Mouse (Mus musculus) neural tube, embryonic 10.5 days (tissue): ENCODE data around the gene Ddx58.

Experiments
- DNase-seq: peaks from one replicate; pipeline ENCODE4 v3.0.0-alpha.2; 2017; ENCODE audit warnings: low spot score; ENCODE audit errors: extremely low spot score

Gene Ddx58

DNA sequence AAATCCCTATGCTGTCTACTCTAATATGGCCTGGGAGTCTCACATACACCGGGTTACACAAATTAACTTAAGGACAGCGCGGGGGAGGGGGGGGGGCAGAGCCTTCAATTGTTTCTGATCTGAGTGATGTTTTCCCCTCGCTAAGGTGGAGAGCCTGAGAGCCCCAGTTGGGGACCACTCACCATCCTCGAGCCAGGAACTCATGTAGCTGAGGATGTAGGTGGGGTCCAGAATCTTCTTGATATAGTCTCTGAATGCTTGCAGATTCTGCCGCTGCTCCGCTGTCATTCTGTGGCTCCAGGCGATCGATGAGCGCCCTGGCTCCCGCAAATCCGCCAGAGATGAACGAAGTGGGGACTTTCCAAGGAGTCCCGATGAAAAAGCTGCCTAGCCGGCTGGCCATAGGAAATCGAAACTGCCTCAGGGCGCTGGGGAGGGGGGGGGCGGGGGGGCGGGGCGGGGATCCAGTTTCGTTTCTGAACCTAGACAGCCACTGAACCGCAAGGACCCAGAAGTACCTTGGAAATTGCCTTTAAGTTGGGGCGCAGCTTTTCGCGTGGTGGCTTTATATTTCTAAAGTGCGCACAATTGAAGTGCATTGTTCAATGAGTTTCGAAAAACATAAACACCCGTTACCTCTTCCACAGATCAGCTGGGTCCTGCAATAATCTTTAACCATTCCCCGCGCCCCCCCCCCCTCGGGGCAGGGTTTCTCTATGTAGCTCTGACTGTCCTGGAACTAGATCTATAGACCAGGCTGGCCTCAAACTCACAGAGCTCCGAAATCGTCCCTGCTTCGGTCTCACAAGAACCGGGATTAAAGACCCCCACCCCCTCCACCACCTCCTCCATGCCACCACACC is at the start of gene Ddx58:
Ddx58 (minus strand) TSS at position 420 of the 863 bp plus-strand sequence.
- DNase-seq: peak; percentile 45

DNA sequence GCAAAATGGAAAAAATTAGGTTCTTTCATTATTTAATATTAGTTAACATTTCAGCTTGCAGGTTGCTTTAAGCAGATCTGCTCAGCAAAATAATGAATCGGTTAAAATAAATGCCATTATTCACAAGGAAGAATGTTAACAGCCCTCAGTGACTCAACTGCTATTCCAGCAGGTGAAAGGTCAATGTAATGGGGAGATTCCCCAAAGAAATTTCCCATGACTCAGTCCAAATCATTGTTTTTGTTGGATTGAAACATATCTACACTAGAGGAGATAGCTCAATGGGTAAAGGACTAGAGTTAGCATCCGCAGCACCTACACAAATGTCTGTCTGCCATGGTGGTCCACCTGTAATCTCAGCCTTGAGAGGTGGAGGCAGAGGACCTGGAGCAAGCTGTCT is 49.4 kb upstream of the Ddx58 start:
- DNase-seq: no peak

DNA sequence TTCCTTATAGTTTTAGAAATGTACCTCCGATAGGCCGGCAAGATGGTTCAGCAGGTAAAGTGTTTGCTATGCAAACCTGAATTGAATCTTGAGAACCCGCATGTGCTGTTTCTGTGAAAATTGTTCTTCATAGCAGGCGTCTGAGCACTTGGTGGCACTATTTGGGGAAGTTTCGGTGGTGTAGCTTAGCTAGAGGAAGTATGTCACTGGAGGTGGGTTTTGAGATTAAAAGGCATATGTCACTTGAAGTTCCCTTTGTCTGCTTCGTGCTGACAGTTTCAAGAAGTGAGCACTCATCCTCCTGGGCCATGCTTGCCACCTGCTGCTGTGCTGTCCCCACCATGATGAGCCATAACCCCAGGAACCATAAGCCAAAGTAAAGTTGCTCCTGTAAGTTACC is 47.8 kb upstream of the Ddx58 start:
- DNase-seq: no peak

DNA sequence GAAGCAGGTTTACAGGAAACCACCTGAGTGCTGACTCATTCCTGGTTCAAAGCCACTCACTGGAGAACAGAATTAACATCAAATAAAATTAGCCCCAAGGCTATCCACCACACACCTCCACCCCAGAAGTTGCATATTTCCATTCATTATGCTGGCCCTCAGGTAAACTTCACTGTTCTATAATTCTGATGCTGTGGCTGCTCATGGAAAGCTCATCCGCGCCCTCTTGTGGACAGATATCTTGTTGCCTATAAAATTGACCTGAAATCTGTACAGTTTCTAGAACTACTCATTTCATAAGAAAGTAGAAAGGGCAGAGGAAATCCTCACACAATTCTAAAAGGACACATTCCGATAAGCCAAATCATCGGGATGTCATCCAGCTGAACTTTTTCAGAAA is 46.0 kb upstream of the Ddx58 start:
- peak; percentile 52 for DNase-seq

DNA sequence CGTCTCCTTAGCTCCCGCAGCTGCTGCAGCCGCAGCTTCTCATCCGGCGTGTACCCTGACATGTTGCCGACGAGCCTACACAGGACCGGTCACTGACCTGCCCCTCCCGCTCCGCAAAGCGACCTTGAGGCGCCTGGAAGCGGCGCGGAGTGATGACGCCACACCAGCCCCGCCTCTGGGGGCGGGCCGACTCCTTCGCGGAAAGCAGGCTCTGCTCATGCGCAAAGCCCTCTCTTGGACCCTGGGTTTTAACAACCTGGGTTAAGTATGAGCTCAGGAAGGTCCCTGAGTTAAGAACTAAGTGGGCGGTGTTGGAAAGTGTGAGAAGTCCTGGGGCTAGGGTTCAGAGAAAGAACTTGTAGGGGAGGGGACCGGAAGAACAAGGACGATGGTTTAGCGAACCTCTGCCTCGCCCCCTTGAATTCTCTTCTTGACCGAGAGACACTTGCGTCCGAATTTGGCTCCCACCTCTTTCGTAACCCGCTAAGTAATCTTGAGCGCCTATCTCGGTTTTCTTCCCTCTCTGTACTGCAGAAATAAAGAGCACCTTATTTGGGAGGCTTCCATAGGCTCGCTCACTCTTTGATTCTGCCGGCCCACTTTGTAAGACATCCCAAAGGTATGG is 39.8 kb upstream of the Ddx58 start, which contains the start of gene Ndufb6:
Ndufb6 (minus strand) TSS at position 146 of the 625 bp plus-strand sequence.
- DNase-seq: peak; percentile 99

DNA sequence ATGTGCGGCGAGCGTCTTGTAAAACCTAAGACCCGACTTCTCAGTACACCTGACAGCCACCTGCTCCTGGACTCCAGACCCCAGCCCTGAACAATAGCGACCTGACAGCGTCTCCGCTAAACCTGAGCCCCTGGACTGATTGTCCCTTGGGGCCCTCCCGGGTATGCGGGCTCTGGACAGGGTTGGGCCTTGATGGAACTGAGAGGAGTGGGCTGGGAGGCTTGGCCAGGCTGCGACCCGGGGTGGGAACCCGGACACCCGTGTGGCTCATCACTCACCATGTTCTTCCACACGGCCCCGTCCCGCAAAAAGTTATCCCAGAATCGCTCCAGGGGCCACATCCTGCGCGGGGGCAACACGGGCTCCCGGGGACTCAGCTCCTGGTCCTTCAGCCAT is 39.2 kb upstream of the Ddx58 start:
- no peak for DNase-seq

DNA sequence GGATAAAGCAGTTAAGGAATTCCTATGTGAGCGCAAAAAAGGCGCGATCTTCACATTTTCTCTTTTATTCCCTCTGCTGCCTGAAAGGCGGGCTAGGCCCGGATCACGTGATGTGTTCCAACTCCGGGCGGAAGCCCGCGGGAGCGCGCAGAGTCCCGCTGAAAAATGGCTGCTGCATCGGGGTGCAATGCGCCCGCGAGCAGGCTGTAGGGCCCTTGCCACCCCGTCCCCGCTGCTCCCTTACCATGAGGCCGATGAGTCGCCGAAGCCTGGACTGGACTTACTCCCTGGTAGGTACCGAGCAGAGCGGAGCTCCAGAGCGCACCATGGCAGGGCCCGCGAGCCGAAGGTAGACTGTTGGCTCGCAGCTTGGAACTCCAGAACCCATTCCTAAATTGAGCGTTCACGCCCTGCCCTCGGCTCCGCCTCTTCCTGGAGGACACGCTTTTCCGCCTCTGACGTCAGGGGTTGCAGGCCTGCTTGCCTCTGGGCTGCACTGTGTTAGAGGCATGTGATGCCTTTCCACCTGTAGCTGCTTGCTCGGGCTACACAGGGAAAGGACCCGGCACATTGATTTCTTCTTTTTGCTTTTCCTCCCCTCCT is 29.9 kb upstream of the Ddx58 start, which contains the start of the genes Smim27 and Topors:
Smim27 (plus strand) TSS at position 150 of the 603 bp plus-strand sequence.
Topors (minus strand) TSS at position 421 of the 603 bp plus-strand sequence.
- DNase-seq: peak; percentile 99

DNA sequence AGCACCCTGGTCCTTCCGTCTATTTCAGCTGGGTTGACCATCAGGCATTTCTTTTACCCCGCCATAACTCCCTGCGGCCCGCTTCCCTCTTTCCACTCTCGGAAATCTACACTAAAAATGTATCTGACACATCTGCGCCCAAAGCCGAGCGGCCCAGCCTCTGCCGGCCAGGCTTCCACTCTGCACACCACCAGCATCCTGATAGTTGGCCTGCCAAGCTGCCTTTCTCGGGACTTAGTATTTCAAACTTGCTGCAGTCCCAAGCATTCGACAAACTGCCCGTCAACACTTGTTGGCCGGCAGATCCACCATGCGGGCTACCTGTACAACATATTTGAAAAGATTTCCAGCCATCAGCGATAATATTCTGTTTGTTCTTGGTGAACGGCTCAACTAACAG is 29.2 kb upstream of the Ddx58 start:
- DNase-seq: no peak

DNA sequence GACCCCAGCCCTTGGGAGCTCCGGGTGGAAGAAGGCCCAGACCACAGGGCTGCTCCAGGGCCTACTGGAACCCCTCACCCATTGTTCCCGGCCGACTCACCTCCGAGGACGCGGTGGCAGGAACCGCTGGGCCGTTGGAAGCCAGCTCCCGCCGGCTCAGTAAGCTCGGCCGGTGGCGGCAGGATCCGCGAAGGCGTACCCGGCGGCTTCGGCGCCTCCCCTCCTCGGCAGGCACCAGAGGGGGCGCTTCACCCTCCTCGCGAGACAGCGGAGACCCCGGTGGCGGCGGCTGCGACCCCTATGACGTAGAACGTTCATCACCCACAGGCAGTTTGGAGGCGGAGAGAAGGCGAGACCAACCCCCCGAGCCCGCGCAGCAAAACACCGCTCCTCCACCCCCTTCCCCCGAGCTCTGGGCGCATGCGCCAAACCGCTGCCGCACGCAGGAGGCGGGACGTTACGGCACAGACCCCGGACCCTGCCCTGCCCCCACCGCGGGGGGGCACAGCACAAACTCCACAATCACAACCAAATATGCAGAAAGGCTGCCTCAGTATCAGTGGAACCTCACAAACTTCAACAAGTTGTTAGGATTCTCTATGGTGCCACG is 28.7 kb upstream of the Ddx58 start:
- peak; percentile 94 for DNase-seq

DNA sequence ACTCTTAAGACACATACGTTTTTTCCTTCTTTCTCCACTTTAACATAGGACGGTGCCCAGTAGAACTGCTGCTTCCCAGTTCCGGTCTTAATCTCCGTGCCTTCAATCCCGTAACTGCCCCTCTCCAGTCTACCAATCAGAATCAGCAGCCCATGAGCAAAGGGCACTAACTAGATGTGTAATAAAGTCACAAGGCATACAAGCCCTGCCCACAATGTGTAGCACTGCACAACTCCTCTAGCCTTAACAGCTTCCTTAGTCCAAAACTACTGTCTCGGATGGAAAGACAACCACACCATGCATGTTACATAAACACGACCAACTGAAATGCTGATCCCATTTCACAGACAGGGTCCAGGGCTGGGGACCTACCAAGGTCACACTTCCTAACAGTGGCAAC is 28.1 kb upstream of the Ddx58 start:
- no peak for DNase-seq

DNA sequence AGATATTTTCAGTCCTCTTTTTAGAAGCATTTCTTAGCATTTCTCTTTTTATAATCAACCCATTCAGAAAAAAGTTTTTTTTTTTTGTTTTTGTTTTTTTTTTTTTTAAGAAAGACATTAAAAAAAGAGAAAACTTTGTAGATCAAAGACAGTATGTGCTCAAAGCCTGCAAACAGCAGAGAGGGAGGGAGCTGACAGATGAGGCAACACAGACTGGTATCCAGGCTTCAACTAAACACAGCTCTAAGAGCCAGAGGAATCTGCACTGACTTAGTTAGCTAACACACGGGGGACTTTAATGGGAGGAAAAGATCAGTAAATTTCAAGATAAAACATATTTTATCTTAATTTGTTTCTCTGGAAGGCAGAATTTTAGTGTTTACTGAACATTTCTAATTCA is 24.7 kb upstream of the Ddx58 start:
- no peak for DNase-seq

DNA sequence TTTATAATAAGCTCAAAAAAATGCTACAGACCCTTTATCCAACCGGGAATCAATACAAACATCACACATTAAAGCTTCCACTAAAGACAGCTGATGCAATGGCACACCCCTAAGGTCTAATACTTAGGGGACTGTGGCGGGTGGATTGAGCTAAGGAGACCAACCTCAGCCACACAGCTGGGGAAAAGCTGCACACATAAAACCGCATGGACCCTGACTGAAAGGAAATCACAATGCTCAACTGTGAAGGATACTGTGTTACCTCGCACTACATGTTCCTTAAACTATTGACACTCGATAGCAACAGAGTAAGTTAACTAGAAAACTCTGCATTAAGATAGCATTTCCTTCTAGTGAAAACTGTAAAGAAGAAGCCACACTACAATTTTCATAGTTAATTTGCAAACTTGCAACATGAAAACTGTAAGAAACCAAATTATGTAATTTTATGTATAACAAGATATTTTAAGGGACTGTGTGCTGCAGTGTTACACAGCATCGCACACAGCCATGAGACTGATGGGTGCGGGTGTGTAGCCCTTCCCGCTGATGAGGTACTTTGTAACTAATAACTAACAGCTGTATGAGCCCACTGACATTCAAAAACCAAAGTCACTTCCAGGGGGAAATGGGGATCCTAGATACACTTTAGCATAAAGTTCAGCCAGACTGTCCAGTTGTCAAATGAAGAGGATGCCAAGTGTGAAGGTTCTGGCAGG is 14.9 kb upstream of the Ddx58 start:
- no peak for DNase-seq

DNA sequence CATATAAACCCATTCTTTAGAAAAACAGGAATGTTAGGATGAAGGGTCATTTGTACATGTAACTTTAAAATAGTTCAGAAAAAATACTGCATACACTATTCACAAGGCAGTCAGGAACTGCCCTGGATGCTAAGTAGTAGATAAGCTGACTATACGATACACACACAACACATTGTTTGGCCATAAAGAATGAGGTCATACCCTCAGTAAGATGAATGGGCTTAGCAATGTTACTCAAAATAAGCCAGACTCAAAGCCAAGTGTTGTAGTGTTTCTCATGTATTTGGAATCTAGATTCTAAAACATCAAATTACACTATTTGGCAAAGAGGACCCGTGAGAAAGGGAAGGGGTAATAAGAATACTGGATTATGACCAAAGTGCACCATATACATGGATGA is 14.1 kb upstream of the Ddx58 start:
- DNase-seq: no peak

DNA sequence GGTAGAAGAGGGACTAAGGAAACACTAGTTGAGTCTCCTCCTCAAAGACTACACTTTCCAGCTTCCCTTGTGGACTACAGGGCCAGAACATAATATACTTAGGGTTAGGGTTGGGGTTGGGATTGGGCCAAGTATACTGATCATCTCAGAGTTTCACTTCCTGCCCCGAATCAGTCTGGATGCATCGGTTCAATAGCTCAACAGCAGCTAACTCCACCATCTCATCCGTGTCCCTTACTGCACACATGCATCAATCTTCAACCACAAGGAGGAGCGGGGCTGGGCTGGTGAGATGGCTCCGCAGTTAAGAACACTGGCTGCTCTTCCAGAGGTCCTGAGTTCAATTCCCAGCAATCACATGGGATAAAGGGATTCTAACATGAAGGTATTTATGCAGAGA is 11.4 kb upstream of the Ddx58 start:
- no peak for DNase-seq

DNA sequence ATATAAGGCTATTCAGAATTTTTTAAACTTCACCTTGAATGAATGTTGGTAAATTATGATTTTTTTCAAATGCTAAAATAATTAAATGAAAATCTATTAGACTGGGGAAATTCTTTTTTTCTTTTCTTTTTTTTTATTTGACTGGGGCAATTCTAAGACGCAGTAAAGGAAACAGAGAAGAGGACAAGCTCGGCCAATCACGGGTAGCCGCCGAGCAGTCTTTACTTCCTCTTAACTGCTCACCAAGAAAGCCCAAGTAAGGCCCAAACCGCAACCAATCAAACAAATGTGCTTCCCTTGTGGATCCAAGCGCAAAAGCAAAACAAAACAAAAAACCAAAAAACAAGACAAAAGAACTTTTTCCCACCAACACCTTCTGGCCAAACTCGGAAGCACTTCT is 4.4 kb upstream of the Ddx58 start:
- no peak for DNase-seq

DNA sequence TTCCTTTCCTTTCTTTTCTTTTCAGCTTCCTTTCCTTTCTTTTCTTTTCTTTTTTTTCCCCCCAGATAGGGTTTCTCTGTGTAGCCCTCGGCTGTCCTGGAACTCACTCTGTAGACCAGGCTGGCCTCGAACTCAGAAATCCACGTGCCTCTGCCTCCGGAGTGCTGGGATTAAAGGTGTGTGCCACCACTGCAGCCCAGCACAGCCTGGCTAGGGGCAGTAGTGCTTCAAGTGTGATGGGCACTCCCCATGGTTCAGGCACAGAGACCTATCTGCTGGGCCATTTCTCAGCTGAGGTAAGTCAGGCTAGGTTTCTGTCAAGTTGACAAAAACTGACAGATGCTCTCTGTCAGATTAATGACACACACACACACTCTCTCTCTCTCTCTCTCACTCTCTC is 3.4 kb upstream of the Ddx58 start:
- no peak for DNase-seq

DNA sequence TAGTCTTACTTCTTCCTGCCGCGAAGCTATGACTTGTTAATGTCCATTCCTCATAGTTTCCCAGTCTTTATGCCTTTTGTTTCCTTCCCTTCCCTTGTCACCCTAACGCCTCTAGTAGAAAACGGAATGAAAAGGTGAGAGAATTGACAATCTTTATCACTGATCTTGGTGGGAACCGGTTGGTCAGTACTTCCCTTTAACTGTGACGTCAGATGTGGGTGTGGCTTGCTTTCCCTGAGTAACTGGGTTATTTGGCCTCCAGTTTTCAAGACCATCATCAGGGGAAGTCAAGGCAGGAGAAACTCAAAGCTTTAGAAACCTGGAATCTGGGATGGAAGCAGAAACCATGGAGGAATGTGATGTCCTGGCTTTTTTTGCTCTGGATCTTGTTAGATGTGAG is 2.3 kb upstream of the Ddx58 start:
- DNase-seq: no peak

DNA sequence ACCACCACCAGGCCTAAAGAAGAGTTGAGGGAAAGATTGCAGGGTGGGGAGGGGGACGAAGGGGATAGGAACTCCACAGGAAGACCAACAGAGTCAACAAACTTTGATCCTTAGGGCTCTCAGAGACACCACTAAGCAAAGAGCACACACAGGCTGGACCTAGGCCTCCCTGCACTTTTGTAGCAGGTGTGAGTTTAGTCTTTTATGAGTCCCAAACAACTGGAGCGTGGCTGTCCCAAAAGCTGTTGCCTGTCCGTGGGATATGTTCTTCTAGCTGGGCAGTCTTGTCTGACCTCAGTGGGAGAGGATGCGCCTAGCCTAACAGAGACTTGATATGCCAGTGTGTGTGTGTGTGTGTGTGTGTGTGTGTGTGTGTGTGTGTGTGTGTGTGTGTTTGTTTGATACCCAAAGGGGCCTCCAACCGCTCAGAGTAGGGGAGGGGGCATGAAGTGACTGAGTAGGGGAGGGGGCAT is 680 bp upstream of the Ddx58 start:
- peak; percentile 23 for DNase-seq

DNA sequence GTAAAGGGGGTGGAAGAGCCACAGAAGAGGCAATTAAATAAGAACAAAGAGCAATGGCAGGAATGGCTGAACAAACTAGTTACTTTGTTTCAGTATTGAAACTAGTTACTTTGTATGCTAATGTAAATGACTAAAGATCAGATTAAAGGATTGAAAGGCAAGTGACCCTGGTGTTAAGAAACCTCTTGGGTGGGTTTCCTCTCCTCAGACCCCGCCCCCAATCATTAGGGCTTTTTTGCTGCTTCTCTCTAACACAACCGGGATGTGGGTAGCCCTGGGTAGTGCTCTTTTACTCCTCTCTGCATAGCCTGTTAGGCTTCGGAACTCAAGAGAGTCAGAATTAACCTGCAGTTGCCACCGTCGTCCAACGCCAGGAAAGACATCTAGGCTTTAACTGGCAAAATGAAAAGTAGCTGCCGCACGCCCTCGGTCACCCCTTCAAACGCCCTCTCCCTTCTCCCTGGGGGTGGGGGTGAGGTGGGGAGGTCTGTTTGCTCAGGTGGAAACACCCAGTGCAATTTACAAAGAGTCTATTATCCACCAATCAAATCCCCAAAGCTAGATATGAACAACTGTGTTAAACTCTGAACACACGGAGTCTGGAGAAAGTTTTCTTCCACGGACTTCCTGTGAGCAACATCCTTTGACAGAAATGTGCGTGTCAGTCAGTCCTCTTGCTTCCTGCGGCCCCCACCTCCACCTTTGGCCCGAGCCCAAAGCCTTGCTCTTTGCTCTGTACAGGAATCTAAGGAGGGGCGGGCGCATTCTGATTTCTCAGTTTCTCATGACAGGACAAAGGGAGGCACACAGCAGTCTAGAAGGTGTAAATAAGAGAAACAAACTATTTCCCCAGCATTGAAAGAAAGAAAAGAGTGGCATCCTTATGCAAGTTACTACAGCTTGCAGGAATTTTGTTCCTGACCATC is 882 bp downstream of the Ddx58 start:
- peak; percentile 30 for DNase-seq

DNA sequence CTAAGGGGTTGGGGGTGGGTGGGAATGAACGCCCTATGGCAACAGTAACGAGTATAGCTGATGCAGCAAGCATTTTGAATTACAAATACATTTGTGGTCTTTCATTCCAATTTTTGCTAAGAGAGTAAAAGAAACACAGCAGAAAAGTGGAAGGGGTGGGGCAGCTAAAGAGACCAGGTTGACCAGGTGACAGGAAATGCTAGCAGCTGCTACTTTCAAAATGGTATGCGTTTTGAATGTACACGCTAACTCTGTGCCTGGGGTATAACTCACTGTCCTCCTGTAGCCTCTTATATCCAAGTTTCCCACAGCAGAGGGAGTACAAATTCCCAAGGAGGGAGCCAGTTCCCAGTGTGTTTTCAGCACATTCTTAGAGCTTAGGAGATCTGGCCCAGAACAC is 2.8 kb downstream of the Ddx58 start:
- no peak for DNase-seq
